Mouse (Mus musculus) CD4-positive, CD25-positive, alpha-beta regulatory T cell, adult 4 months (primary cell): Measurements from ENCODE around the gene Pdp2. TPM values are rescaled to one million over a fixed set of nuclear protein-coding genes. Genes with fewer than 3 reads are reported as not detected.
A peak's percentile ranks its signal among the peaks of the same experiment; 100 is the strongest.
"Not testable (repeated sequence)": the region's sequence is repeated elsewhere in the genome, so short reads cannot be mapped to it uniquely, and the experiment has no call there.

ENCODE experiments used
- ATAC-seq: one replicate; pipeline ENCODE4 v1.8.0; 2017
- polyA plus RNA-seq, 2 experiments: library from polyadenylated mRNA; unstranded; fragments of 100-300 nt; shearing (Covaris generic); gene quantifications; one replicate each; pipeline ENCODE4 v1.2.1; 2017

The Pdp2 gene
- 10 to 100 TPM; 21.4 to 28.3 TPM for polyA plus RNA-seq

DNA sequence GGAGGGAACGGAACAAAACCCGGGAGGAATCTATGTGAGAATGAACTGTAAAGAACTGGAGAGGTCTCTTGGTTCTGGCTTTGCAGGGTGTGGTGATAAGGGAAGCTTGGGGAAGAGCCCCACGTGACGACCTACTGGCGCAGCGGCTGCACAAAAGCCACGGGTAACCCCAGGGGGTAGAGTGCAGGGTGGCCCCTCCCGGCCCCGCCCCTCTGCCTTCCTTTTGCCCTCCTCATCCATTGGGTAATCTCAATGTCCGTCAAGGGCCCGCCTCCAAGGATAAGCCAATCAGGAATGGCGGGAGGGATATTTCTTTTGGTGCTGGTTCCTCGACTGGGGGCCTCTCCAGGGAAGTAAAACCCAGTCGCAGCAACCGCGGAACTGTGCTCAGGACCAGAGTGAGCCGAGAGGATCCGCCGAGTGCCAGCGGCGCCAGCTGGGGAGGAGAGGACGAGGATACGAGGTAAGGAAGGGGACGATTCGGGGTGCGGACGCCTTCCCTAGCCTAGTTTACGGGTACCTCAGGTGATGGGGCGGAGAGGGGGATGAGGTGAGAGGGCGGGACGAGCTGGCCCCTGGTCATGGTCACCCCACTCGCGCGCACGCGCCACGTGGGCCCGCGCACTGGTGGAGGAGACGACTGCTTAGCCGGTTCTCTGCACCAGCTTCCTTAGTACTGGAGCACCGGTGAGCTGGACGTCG is at the start of gene Pdp2:
Gene Pdp2 (plus strand): TSS at position 319 of the 702 bp plus-strand sequence.
- peak; percentile 97 for ATAC-seq

DNA sequence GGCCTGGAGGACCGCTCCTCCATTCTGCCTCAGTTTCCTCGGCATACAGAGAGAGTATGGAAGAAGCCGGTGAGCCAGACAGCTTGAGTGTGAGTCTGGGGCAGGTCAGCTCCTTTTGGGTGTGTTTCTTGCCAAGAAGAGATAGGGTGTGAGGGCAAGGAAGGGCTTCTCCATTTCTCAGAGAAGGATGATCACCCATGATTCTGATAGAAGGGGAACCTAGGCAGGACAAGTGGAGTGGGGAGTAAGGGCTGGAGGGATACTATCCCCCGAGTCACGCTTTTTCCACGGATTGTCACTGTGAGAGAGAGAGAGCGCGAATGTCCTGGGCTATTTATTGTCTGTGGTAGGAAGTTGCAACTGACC is 49.8 kb upstream of the Pdp2 start:
- ATAC-seq: no peak

DNA sequence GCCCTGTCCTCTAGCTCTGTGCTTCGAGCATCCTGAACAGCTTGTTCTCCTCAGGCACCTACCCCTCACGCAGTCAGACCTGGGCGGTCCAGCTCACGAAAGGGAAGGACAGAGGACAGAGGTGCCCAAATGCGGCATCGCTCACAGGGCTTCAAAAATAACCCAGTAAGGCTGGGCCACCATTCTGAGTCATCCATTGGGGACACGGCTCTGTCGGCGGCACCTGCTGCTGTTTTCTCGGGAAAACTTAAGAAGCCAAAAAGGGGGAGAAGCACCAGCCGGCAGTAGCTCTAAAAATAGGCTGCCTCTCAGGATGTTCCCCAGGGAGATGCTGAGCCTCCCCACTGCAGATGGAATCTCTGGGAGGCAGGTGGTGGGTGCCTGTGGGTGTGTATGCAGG is 49.1 kb upstream of the Pdp2 start:
- no peak for ATAC-seq

DNA sequence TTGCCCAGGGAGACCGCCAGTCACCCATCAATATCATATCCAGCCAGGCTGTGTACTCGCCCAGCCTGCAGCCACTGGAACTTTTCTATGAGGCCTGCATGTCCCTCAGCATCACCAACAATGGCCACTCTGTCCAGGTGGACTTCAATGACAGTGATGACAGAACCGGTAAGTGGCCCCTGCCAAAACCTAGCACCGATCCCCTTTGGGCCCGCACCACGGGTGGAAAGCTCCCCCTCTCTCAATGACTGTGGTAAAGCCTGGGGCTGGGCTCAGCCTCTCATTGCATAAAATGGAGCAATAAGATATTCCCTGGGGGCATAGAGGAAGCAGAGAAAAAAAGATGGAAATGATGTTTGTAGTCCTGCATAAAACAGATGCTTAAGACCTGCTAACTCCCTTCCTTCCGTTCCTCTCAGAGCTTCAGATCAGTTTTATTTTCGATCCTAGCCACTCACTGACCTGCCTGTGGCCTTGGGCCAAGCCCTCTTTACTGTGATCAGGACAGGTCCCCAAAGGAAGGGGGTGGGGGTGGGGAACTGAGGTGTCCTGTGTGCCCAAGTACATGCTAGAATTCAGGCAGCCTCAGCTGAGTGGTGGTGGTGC is 47.7 kb upstream of the Pdp2 start:
- no peak for ATAC-seq

DNA sequence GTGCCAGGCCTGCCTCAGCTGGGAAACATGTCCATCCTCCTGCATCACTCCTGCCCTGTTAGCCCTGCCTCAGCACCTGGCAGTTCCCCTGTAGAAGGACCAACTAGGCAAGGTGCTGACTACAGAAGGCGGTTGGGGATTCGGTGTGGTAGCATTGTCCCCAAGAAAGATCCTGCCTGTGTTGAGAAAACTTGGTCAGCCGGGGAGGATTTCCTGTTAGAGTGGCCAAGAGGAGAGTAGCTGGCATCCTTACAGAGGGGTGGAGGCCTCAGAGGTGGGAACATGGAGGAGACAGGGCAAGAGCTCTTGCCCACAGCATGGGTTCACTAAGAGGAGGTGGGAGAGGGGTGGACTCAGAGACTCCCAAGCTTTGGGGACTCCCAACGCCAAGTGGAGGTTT is 36.1 kb upstream of the Pdp2 start:
- ATAC-seq: no peak

DNA sequence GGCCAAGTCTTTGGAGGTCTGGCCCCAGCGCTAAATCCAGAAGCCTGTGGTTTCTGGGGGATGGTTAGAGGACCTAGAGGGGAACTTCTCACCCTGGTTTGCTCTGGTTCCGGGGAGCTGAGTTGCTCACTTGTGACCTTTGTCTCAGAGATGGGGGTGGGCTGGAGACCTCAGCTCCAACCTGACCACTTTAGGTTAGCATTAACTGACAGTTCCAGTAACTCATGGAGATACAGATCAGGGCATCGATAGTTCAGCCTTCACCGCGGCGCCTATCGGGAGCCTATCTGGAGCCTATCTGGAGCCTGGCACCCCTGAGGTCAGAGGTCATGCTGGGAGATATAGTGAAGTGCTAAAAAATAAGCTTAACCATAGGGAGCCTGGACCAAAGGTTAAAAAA is 34.0 kb upstream of the Pdp2 start:
- ATAC-seq: no peak

DNA sequence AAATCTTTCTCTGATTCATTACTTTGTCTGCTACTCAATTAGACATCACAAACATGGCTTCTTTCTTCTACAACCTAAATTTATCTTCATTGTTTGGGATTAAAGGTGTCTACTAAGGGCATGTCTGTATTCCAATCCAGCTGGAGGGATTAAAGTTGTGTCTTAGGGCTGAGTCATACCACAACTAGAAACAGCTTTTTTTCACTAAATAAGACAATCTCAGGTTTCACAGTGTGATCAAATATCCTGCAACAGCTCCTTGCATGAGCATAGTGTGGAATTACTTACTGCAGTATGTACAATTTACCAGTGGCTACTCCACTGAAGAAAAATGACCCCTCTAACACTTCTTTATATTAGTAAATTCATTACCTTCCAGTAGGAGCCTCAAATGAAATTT is 30.5 kb upstream of the Pdp2 start:
- ATAC-seq: no peak

DNA sequence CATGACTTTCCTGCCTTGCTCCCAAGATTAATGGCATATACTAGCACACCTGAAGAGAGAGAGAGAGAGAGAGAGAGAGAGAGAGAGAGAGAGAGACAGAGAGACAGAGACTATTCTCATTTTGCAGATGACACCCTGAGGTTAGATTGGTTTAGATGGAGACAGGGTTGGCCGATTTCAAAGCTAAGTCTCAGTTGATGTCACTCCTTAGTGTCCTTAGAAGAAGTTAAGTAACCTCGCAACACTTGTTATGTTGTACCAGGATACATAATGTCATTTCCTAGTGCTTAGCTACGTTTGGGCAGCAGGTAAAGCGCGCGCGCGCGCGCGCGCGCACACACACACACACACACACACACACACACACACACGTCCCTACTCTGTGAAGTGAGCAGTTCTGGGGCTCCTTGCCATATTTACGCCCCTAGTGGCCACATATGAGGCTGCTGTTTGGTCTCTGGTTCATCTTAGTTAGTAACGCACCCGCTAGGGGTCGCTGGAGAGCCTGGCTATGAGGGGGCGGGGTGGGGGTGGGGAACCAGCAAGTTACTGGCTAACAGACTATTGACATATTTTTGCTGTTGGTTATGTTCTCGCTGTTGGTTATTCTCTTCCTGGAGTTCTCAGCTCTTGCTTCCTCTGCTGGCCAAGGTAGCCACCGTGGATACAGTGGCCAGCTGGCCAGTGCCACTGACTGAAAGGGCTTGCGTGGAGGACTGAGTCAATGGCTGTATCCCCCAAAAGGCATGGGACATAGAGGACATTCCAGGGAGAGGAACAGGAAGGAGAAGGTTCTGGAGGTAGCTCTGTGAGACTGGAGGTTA is 26.4 kb upstream of the Pdp2 start:
- peak; percentile 99 for ATAC-seq

DNA sequence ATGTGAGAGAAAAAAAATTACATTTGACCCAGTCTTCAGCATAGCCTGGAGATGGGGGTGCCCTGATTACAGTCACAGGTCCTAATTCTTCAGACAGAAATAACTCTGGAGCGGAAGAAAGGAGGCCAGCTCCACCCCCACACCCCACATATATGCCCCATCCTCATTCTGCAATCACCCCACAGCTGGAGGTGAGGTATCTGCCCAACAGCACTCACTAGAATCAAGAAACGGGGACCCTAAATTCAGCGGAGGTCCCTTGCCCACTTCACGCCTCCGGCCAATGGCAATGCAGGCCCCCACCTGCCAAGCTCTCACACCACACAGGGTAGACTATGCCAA is 25.8 kb upstream of the Pdp2 start:
- ATAC-seq: no peak

DNA sequence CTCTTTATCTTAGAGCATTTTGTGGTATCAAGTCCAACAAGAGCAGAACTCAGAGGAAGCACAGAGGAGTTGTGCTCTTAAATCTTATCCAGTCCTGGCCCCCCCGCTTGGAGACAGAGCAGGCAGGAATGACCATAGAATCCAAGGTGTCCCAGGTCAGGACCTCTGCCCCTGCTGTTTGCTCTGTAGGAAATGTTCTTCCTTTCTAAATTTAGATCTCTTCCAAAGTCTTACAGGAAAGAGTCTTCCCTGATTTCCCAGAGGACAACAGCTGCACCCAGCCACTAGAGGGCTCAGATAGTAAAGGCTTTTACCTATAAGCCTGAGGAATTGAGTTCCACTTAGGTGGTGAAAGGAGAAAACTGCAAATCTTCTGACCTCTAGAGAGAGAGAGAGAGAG is 21.7 kb upstream of the Pdp2 start:
- ATAC-seq: no peak

DNA sequence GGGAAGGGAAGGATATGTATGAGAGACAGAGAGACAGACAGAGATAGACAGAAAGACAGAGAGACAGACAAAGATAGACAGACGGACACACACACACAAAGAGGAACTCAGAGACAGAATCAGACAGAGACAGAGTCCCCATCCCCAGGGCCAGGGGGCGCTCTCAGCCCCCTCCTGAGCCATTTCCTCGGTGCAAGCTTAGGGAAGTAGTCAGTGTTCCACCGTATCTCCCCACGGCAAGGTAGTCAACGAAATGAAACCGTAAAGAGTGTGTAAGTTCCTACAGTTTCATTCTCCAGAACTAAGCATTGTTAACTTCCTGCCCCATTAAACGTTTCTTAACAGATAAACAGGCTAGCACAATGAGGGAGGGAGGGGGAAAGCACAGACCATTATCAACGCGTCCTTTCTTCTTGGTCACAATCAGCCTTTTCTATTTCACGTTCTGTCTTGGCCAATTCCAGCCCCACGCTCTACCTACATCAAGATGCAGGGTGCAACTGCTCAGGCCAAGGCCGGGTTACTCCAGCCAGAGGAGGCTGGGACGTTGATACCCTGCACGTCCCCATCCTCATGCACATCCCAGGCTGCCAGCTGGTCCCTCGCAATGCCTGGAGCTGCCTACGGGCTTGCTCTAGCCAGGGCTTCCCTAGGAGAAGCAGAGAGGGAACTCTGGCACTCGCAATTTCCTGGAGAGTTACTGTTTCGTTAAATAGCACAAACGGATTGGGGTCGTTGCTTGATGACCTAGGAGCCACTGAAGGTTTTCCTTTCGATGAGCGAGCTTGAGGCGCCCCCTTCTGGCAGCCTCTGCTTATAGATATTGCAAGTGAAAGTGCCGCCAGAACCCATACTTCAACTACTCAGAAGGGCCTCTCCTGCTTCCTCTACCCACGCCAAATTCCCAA is 20.6 kb upstream of the Pdp2 start:
- peak; percentile 87 for ATAC-seq

DNA sequence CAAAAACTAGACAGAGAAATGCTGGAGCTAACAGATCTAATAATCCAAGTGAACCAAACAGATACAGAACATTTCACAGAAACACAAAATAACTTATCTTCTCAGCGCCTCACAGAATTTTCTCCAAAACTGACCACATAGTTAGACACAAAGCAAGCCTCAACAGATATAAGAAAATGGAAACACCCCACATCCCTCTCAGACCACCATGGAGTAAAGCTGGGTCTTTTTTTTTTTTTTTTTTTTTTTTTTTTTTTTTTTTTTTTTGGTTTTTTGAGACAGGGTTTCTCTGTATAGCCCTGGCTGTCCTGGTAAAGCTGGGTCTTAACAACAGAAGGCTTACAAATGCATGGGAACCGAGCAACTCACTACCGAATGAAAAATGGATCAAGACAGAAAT is 14.4 kb upstream of the Pdp2 start:
- no peak for ATAC-seq

DNA sequence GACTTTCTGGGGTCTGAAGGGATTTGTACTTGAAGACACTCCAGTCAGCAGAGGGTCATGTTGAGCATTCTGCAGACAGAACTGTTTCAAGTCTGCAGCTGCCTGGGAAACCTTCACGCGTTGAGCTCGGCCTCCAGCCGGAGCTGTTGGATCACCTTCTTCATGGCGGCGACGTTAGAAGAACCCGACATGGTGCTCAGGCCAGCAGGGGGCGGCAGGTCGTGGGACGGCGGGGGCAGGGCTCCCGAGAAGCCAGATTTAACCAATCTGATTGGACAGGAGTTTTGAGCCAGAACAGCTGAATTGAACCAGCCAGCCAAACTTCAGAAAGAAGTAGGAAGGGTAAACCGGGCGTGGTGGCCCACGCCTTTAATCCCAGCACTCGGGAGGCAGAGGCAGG is 13.6 kb upstream of the Pdp2 start:
- not testable (repeated sequence) for ATAC-seq

DNA sequence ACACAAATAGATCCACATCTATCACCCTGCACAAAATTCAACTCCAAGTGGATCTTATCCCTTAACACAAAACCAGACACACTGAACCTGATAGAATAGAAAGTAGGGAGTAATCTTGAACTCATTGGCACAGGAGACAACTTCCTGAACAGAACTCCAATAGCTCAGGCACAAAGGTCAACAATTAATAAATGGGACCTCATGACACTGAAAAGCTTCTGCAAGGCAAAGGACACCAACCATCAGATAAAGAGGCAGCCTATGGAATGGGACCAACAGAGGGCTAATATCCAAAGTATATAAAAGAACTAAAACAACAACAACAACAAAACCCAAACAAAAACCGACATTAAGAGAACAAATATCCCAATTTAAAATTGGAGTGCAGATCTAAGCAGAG is 6.7 kb upstream of the Pdp2 start:
- ATAC-seq: no peak

DNA sequence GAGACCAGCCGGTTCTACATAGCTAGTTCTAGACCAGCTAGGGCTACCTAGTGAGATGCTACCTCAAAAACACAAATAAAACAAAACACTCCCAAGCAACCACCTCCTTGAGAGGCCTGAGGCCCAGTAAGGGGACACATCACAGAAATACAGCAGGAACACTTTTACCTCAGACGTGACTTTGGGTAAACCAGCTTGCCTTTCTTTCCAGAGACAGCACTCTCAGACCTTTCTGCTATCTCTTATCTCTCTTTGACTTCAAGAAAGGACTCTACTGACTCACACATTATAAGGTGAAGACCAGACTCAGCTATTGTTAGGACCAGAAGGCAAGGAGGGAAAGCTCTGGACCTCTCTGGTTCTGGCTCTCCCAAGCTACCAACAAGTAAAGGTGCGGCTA is 967 bp upstream of the Pdp2 start:
- ATAC-seq: no peak

DNA sequence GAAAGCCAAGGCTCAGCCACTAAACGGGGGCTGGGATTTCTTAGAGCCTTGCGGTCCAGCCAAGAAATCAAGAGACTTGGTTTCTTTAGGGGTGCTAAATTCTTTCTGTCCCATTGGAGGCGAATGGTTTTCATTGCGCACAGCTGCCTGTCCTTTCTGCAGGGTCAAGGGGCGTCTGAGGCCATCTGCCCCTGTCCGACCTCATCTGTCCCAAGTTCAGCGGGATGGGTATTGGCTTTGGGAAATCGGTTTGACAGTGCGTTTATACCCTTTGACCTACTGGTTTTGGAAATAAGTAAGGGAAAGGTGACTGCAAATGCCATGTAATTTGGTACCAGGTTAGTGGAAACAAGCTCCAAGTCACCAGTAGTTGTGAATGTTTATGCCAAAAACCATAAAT is 605 bp downstream of the Pdp2 start:
- ATAC-seq: no peak

DNA sequence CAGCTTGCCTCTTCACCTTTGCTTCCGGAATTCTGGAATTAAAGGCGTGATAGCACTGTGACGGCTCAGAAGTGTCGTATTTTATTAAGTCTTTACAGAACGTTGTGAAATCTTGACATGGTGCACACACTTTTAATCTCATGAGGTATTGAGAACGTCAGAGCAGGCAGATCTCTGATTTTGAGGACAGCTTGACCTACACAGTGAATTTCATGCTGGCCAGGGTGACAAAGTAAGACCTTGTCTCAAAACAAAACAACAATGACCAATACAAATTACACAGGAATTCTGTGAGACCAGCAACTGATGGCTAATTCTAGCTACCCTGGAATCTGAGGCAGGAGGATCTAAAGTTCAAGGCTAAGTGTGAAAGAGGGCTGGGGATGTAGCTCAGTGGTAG is 1.3 kb downstream of the Pdp2 start:
- ATAC-seq: no peak

DNA sequence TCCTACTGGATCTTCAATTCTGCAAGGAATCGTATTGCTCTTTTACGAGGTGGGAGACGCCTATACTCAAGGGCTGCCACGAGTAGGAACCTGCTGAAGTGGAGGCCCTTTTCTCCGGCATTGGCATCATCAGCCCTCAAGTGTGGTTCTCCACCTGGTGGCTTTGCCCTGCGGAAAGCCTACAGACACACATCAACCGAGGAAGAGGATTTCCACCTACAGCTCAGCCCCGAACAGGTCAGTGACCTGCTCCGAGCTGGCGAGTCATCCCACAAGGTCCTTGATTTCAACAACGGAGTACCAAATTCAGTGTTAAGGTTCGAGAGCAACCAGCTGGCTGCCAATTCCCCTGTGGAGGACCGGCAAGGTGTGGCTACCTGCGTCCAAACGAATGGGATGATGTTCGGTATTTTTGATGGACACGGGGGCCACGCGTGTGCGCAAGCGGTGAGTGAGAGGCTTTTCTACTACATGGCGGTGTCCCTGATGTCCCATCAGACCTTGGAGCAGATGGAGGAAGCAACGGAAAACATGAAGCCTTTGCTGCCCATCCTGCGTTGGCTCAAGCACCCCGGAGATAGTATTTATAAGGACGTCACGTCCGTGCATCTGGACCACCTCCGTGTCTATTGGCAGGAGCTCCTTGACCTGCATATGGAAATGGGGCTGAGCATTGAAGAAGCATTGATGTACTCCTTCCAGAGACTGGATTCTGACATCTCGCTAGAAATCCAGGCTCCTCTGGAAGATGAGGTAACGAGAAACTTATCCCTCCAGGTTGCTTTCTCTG is 2.5 kb downstream of the Pdp2 start:
- ATAC-seq: no peak

DNA sequence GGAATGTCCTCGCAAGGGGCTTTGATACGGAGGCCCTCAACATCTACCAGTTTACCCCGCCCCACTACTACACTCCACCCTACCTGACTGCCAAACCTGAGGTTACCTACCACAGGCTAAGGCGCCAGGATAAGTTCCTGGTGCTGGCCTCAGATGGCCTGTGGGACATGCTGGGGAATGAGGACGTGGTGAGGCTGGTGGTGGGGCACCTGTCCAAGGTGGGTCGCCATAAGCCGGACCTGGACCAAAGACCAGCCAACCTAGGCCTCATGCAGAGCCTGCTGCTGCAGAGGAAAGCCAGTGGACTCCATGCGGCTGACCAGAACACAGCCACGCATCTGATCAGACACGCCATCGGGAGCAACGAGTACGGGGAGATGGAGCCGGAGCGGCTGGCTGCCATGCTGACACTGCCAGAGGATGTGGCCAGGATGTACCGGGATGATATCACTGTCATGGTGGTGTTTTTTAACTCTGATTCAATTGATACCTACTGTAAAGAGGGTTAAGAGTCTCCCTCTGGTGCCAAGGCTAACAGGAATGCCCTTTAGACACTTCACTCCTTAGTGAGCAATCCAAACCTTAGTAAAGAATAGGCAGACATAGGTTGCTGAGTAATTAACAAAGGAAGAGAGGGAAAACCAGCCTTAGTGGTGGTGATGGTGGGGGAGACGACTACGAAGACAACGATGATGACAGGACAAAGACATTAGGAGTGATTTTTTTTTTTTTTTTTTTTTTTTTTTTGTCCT is 3.5 kb downstream of the Pdp2 start:
- no peak for ATAC-seq

DNA sequence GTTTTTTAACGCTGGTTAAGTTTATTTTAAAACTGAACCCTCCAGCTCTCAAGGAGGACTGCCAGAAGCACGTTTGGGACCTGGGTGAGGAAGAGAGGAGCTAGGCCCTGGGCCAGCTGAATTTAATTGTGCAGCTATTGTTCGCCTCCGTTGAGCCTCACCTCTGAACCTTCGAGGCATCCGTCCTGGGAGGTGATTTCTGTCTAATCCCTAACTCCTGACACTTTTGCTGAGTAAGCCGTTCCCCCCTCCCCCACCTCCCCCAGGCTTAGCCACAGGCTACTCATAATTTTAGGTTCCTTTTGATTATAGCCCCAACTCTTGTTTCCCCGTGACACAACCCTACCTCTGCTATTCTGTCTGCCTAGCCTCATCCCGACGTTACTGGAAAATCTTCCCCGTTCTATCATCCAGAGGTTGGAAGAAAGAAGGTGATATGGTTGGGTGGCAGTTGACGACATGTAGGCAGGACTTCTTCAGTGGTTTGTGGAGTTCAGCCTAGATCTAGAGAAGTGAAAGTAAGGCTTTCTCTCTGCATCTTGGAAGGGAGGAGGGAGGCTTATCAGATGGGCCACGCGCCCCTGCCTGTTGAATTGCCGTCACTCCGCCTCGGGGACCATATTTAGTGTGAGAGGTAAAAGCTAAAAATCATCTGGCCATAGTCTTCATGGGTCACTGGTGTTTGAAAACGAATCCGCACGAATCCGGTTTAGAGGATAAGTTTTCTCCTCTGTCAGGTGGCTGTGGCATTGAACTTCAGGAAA is 4.7 kb downstream of the Pdp2 start:
- no peak for ATAC-seq

DNA sequence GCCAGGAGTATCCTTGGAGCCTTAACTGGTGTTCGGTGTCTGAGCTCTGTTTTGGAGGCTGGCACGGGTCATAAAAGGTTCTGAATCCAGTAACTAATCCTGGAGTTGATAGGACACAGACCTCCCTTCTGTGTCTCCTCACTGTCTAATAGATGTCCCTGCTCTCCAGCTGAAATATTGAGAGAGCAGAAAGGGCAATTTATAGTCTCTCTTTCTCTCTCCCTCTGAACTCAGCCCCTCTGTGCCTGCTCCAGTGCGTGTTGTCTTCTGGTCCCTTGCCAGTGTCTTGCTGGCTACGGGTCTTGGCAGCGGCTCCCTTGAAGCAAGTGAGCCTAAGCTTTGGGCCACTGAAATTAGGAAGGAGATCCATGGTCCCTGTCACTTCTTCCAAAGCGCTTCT is 6.4 kb downstream of the Pdp2 start:
- no peak for ATAC-seq
